Mouse (Mus musculus) lung, postnatal 4 days (tissue): Measurements from ENCODE around the gene Porcn.
A peak's percentile ranks its signal among the peaks of the same experiment; 100 is the strongest.

Experiments
- DNase-seq, 2 experiments: peaks; one replicate each; pipeline ENCODE4 v3.0.0; 2021

Gene Porcn

GRCm38 (mm10) chrX:8206015-8206693 is at the start of gene Porcn:
Gene Porcn (minus strand): TSS chrX:8206525.
- peak; percentile 83 to 89 for DNase-seq

GRCm38 (mm10) chrX:8255807-8256206 is 49.5 kb upstream of the Porcn start:
- no peak for DNase-seq

- no peak for DNase-seq
These were observed 47.4 kb upstream of the Porcn start for GRCm38 (mm10) chrX:8253711-8254110.

- peak; percentile 85 to 86 for DNase-seq
These were observed 46.3 kb upstream of the Porcn start, which contains the start of gene Ftsj1 for GRCm38 (mm10) chrX:8252334-8253285. Gene Ftsj1 (minus strand): TSS chrX:8252406.

- no peak for DNase-seq
These were observed 45.5 kb upstream of the Porcn start for GRCm38 (mm10) chrX:8251789-8252333.

- DNase-seq = peak; percentile 7 to 48
These were observed 42.3 kb upstream of the Porcn start for GRCm38 (mm10) chrX:8248542-8249120.

- DNase-seq = no peak
These were observed 41.4 kb upstream of the Porcn start for GRCm38 (mm10) chrX:8247680-8248079.

- DNase-seq = peak in 1 of 2 experiments; percentile 28
These were observed 32.6 kb upstream of the Porcn start for GRCm38 (mm10) chrX:8238804-8239395.

GRCm38 (mm10) chrX:8236704-8237103 is 30.4 kb upstream of the Porcn start:
- no peak for DNase-seq

- DNase-seq = no peak
These were observed 27.3 kb upstream of the Porcn start for GRCm38 (mm10) chrX:8233602-8234001.

GRCm38 (mm10) chrX:8230272-8230671 is 23.9 kb upstream of the Porcn start:
- no peak for DNase-seq

GRCm38 (mm10) chrX:8223473-8223872 is 17.1 kb upstream of the Porcn start:
- no peak for DNase-seq

GRCm38 (mm10) chrX:8222678-8223421 is 16.5 kb upstream of the Porcn start:
- DNase-seq = peak in 1 of 2 experiments; percentile 21

- DNase-seq = no peak
These were observed 16.0 kb upstream of the Porcn start for GRCm38 (mm10) chrX:8222296-8222677.

GRCm38 (mm10) chrX:8219651-8220050 is 13.3 kb upstream of the Porcn start:
- DNase-seq = no peak

- DNase-seq = no peak
These were observed 11.8 kb upstream of the Porcn start for GRCm38 (mm10) chrX:8218114-8218513.

- no peak for DNase-seq
These were observed 11.1 kb upstream of the Porcn start for GRCm38 (mm10) chrX:8217383-8217782.

GRCm38 (mm10) chrX:8211490-8212207 is 5.3 kb upstream of the Porcn start:
- DNase-seq = no peak

- no peak for DNase-seq
These were observed 3.4 kb upstream of the Porcn start for GRCm38 (mm10) chrX:8209720-8210119.

- no peak for DNase-seq
These were observed 899 bp upstream of the Porcn start for GRCm38 (mm10) chrX:8207224-8207623.

GRCm38 (mm10) chrX:8206694-8207197 is 421 bp upstream of the Porcn start:
- DNase-seq = no peak
